Mouse (Mus musculus): ENCODE data around the gene Prrg1. TPM values are rescaled to one million over a fixed set of nuclear protein-coding genes. Genes with fewer than 3 reads are reported as not detected.
"Not testable (repeated sequence)": the region's sequence is repeated elsewhere in the genome, so short reads cannot be mapped to it uniquely, and the experiment has no call there.

The Prrg1 gene
- total RNA-seq (2021), result 1 to 10 TPM; 3.7 to 6.9 TPM
- long read RNA-seq, partial matches to known transcripts, result 0 of 3 reads
- long read RNA-seq, other reads (novel, unspliced or antisense), result 2 of 3 reads

DNA sequence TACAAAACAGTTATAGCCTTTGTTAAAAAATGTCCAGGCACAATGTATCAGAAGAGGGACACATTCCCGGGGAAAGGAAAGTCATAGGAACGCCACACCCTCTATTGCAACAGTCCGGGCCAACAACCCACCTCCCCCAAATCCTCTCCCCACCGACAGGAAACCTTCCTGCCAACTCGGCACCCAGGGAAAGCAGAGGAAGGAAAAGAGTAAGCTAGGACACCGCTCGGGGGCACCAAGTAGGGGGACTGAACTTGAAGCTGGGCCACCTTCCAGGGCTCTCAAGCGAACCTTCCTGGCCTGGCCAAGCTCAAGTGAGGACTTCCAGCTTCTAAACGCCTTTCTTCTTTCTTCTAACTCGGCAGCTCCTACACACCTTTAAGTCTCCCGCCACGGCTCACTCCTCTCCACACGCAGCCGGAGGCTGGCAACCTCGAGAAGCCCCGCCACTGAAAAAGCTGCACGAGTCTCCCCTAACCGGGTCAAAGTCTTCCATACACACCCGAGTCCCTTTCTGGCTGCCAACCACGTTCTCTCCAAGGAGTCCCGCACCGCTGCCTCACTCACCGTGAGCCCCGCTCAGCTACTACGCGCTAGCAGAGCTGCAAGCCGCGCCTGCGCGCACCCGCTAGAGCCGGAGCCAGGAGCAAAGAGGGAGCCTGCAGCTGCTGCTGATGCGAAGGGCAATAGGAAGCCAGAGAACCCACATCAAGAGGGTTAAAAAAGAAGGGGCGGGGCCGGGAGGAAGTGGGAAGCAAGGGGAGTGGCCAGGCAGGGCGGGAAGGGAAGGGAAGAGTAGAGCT, at the start of gene Prrg1:
Gene Prrg1, minus strand, starts transcription at position 695 of the 803 bp plus-strand sequence.
- peak; percentile 26 to 55 for DNase-seq (ENCODE audit: low spot score in 2 of 2)

DNA sequence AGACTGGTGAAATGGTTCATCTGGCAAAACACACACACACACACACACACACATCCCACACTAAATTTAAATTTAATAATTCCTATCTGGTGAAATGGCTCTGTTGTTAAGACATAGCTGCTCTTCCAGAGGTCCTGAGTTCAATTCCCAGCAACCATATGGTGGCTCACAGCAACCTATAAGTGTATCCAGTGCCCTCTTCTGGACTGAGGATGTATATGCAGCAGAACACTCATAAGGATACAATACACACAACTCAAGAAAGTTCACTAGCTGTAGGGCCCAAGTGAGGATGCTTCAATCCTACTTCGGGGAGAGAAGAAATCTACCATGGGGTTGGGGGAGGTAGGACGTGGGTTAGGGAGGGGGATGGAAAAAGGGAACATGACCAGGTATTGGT, 22.1 kb upstream of the Prrg1 start:
- DNase-seq (ENCODE audit: low spot score in 2 of 2), result no peak

DNA sequence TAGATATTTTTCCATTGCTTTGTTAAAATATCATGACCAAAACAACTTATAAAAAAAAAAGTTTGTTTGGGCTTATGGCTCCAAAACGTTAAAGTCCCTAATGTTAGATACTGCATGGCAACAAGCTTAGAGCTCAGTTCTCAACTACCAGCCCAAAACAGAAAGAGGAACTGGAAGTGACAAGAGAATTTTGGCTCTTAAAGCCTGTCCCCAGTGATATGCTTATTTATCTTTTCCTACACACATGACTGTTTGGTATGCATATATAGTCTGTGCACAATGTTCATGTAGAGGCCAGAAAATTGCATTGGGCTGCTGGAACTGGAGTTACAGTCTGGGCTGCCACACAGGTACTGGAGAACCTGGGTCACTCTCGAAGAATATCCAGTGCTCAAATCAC, 9.4 kb upstream of the Prrg1 start:
- no peak for DNase-seq (ENCODE audit: low spot score in 2 of 2)

DNA sequence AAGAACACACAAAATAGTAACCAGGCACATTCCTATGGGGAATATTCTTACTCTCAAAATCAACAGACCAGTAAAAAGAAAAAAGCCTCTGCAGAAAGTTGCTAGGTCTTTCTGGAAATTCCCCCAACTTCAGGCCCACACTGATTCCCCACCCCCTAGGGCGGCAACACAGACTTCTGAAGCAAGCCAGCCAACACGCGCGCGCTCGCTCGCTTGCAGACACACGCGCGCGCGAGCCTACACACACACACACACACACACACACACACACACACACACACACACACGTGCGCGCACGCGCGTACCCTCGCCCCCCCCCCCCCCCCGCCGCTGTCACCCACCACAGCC, 868 bp downstream of the Prrg1 start:
- DNase-seq (ENCODE audit: low spot score in 2 of 2), result peak in 1 of 2 experiments; percentile 8

DNA sequence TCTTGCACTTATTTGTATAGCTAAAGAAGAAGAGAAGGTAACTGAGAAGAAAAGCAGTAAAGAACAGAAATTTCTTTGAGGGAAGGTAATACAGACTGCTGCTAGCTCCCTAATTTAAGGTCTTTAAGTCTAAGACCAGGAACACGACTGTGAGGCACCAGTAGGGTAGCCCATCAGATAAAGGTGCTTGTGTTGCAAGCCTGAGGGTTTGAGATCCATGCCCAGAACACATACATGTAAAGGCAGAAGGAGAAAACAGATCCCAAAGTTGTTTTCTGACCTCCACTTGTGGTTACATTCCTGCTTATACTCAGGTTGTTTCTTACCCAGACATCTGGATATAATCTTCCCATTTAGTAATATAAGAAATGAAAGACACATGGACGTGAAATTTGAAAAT, 20.2 kb downstream of the Prrg1 start:
- no peak for DNase-seq (ENCODE audit: low spot score in 2 of 2)

DNA sequence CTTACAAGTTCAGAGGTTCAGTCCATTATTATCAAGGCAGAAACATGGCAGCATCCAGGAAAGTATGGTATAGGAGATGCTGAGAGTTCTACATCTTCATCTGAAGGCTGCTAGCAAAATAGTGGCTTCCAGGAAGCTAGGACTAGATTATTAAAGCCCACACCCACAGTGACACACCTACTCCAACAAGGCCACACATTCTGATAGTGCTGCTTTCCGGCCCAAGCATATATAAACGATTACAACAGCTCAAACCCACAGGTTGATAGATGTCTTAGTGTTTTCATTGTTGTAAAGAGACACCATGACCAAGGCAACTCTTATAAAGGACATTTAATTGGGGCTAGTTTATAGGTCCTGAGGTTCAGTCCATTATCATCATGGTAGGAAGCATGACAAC, 30.3 kb downstream of the Prrg1 start:
- no peak for DNase-seq (ENCODE audit: low spot score in 2 of 2)

DNA sequence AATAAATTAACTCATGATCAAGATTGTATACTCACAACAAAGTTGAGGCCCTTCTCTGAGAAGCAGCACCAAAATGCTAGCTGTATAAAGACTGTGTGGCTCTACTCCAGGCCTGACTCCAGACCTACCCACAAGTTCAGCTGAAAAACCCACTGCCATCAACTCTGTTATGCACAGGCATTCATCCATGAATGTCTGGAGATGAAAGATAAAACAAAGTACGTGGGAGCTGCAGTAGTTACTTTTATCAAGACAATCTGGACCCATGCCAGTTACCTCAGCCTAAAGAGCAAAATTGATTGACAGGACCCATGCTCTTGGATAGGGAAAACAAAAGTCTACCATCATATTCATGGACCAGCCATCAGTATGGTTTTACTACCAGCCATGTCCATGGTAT, 31.0 kb downstream of the Prrg1 start:
- DNase-seq (ENCODE audit: low spot score in 2 of 2), result no peak

DNA sequence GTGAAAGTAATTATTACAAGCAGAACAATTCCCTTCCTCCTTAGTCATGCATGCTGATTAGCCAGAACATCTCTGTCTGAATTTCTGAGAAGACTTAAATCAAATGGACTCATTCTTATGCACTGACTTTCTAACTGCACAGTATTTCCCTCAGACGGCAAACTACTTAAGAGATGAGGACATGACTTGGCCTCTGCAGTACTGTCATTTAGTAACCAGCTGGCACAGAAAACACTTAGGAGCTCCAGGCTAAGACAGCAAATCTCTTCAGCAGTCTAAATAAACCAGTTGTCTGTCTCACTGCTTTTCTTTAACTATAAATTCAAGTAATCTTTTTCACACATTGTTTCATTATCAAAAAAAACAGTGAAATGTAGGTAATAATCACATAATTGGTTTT, 36.0 kb downstream of the Prrg1 start:
- DNase-seq (ENCODE audit: low spot score in 2 of 2), result no peak

DNA sequence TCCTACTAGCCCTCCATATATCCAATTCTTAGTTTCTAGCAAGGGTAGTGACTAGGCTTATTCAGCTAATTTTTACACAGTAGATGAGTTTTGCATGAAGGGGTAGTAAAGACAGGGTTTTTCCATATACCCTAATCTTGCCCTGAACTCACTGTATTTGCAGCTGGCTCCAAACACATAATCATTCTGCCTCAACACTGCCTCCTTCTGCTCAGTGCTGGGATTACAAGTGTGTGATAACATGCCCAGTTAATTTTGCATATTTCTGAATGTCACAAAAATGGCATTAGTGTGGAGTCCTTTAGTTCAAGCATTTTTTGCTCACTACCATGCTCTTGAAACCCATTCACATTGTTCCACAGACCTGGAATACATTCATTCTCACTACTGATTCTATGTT, 44.0 kb downstream of the Prrg1 start:
- DNase-seq (ENCODE audit: low spot score in 2 of 2), result no peak

DNA sequence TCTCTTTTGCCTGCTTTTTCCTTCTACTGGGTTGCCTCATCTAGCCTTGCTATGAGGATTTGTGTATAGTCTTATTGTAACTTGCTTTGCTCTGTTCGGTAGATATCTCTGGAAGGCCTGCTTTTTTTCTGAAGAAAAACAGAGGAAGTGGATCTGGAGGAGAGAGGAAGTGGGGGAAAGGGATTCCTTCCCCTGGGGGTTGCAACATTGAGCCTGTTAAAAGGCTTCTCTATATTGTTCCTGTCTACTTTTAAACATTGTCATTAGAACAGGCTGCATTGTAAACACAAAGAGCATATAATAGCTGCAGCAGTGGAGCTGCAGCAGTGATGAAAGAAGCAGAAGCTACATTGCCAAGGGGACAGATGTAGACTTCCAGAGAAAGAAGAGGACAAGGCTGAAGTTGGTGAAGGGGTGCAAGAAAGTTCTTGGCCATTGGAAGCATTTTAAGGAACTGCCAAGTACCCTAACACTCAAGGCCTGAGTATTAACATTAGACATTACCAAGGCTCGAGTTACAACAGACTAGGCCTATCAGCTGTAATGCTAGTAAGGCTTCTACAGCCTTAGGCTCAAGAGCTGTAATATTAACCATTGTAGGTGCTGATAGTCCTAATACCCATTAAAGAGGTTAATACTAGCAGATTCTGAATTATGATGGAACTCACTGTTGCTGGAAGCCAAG, 44.9 kb downstream of the Prrg1 start:
- DNase-seq (ENCODE audit: low spot score in 2 of 2), result no peak

DNA sequence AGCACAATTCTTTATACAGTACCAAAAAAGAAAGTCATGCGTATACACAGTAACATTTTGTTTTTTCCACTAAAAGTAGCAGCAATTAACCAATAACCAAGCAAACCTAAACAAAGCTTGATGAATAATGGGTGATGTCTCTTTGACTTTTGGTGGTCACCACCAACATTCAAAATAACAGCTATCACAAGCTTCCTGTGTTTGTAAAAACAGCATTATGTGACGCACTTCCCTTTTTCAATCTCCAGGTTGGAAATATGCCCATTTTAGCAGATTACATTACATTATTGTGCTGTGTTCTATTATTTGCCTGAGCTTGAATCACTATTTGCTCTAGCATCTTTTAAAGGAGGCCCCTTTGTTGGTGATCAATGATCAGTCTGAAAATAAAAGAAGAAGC, 65.4 kb downstream of the Prrg1 start:
- no peak for DNase-seq (ENCODE audit: low spot score in 2 of 2)

DNA sequence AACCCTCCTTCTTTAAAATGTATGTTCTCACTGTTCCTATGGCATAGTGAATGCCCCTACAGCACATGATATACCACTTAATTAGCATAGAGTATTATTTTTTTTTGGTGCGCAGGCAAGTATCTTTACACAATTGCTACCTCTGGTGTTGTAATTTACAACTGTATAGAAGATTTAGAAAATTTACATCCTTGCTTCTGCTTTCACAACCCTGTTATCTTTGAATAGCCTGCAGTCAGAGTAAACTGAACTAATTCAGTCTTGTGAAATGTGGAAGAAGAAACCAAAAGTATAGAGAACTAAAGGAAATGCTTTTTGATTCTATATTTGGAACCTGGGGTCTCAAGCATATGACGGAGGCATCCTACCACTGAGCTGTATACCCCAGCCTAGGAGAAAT, 100.7 kb downstream of the Prrg1 start:
- DNase-seq (ENCODE audit: low spot score in 2 of 2), result no peak

DNA sequence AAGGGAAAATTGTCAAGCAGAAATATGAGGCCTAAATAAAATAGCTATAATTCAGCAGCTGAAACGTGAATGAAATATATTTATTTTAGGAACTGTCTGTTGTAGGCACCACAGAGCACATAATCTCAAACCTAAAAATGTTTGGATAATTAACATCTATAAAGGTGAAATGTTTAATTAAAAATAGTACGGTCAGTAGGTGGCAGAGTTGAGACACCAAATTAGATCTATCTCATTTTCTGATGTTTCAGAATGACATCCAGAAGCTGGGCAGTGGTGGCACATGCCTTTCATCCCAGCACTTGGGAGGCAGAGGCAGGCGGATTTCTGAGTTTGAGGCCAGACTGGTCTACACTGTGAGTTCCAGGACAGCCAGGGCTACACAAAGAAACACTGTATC, 104.0 kb downstream of the Prrg1 start:
- peak in 1 of 2 experiments; percentile 4 for DNase-seq (ENCODE audit: low spot score in 2 of 2)

DNA sequence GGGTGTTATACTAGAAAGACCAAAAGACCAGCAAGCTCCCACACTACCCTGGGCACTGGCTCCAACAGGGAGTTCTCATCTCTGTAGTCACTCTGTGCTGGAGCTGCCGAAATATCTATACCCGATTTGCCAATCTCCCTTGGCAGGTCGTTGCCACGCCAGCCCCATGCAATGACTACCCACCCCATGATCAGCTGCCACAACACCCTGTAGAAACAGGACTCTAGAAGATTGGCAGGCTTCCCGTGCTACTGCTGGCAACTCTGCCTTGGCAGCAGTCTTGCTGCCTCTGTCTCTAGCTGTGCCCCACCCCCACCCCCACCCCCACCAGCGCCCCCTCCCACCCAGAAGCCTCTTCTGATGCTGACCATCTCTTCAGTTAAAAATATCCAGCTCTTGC, 149.3 kb downstream of the Prrg1 start:
- peak in 1 of 2 experiments; percentile 24 for DNase-seq (ENCODE audit: low spot score in 2 of 2)

DNA sequence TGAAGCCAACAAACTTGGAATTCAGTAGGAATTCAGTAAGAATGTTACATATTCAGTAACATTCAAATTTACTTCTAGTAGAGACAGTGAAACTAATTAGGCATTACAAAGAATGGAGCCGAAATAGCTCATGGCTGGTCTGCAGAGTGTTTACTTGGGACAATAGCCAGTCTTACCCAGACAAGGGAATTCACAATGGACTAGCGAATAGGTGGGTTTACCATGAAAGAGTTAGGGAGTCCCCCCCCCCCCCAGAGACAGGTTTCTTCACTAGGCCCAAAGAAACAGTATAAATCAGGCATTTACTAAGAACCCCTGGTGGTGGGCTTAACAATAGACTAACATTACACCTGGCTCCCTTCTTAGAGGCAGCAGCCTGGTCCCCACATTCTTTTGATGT, 180.3 kb downstream of the Prrg1 start:
- not testable (repeated sequence) for DNase-seq (ENCODE audit: low spot score in 2 of 2)

Other genes with a start within 250 kb of the Prrg1 start
- gene 4930480E11Rik, start 214.3 kb downstream of the Prrg1 start, total RNA-seq (2021), result not detected
- not detected for gene Fam47c, start 153.9 kb upstream of the Prrg1 start, total RNA-seq (2021)